8 mouse cellular contexts compared by ENCODE assay signal in the genomic region with DNA sequence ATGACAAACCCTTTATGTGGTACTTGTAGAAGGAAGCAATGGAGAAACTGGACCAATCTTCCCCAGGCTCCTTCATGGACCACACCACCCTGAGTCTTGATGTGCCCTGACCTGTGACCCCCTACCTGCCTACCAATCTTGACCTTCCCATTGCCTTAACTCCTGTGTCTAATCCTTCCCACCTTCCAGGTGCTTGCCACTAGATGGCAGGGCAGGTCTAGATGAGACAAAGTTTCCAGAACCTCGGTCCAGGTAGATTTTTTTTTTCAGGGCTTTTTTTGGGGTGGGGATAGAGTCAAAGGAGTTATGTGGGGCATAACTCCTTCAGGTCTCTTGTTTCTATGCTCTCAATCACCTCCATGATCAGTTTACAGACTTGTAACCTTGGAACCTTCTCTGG. TPM values are rescaled to one million over a fixed set of nuclear protein-coding genes. Genes with fewer than 3 reads are reported as not detected.
DNase-seq lines count a peak whose midpoint lies in the region; ATAC-seq lines count a peak whose summit lies in the region.

No protein-coding gene starts in this region.

- no peaks in the 10 kb centered on the region for H3K36me3 ChIP-seq in hindbrain, embryonic 10.5 days
- H3K36me3 ChIP-seq in hindbrain, embryonic 16.5 days (ENCODE audit: control insufficient read depth, insufficient read depth, low read length), result no peaks in the 10 kb centered on the region
- H3K36me3 ChIP-seq in embryonic facial prominence, embryonic 11.5 days (replicated peaks; ENCODE audit: control insufficient read depth, insufficient read depth, low read depth, low read length), result no peaks in the 10 kb centered on the region
- H3K36me3 ChIP-seq in midbrain, embryonic 10.5 days, result no peaks in the 10 kb centered on the region

- no peak overlapping the region for H3K9ac ChIP-seq in hindbrain, embryonic 16.5 days (ENCODE audit: low read depth, low read length)
- no peak overlapping the region for H3K9ac ChIP-seq in embryonic facial prominence, embryonic 11.5 days (replicated peaks; ENCODE audit: low read length)

- H3K27ac ChIP-seq in hindbrain, embryonic 10.5 days, result no peak overlapping the region
- no peak overlapping the region for H3K27ac ChIP-seq in hindbrain, embryonic 16.5 days (ENCODE audit: low read depth, low read length)
- H3K27ac ChIP-seq in embryonic facial prominence, embryonic 11.5 days (replicated peaks; ENCODE audit: low read depth, low read length), result no peak overlapping the region
- no peak overlapping the region for H3K27ac ChIP-seq in midbrain, embryonic 10.5 days (replicated peaks)

- peaks cover 18% of the 10 kb centered on the region; the same call in 1 of the 2 replicates for H3K4me1 ChIP-seq in hindbrain, embryonic 10.5 days (replicated peaks)
- no peaks in the 10 kb centered on the region for H3K4me1 ChIP-seq in hindbrain, embryonic 16.5 days (ENCODE audit: control insufficient read depth, insufficient read depth, low read depth, low read length)
- H3K4me1 ChIP-seq in embryonic facial prominence, embryonic 11.5 days (ENCODE audit: control insufficient read depth, insufficient read depth, low read length), result no peaks in the 10 kb centered on the region
- peaks cover 12% of the 10 kb centered on the region for H3K4me1 ChIP-seq in midbrain, embryonic 10.5 days

- no peak overlapping the region for H3K4me3 ChIP-seq in hindbrain, embryonic 10.5 days
- H3K4me3 ChIP-seq in hindbrain, embryonic 16.5 days (ENCODE audit: low read length), result no peak overlapping the region
- no peak overlapping the region for H3K4me3 ChIP-seq in embryonic facial prominence, embryonic 11.5 days (ENCODE audit: low read depth, low read length)
- H3K4me3 ChIP-seq in midbrain, embryonic 10.5 days, result no peak overlapping the region

- H3K27me3 ChIP-seq in hindbrain, embryonic 10.5 days (ENCODE audit: insufficient read depth, poor library complexity, severe bottlenecking), result no peaks in the 10 kb centered on the region
- H3K27me3 ChIP-seq in hindbrain, embryonic 16.5 days (replicated peaks; ENCODE audit: control insufficient read depth, insufficient read depth, low read length), result no peaks in the 10 kb centered on the region
- no peaks in the 10 kb centered on the region for H3K27me3 ChIP-seq in embryonic facial prominence, embryonic 11.5 days (ENCODE audit: control insufficient read depth, insufficient read depth, low read length)
- H3K27me3 ChIP-seq in midbrain, embryonic 10.5 days (ENCODE audit: low read depth, poor library complexity, severe bottlenecking), result peaks cover 5% of the 10 kb centered on the region; the same call in 1 of the 2 replicates

- DNase-seq in hindbrain, embryonic 10.5 days (ENCODE audit: low spot score), result peak; percentile 16
- peak; percentile 58 to 61 for DNase-seq in B cell, adult 2 months
- peak; percentile 4 for DNase-seq in T-cell, adult 2 months (ENCODE audit: low spot score)
- peak; percentile 51 for DNase-seq in embryonic facial prominence, embryonic 11.5 days (ENCODE audit: low spot score)
- DNase-seq in left cerebral cortex, postnatal 25 days (ENCODE audit: low spot score in 2 of 2), result peak; percentile 33 to 50
- DNase-seq in right cerebral cortex, postnatal 25 days, result peak; percentile 34
- no peak for DNase-seq in midbrain, embryonic 10.5 days (ENCODE audit: low spot score)

- no peak overlapping the region for H3K4me2 ChIP-seq in hindbrain, embryonic 16.5 days (ENCODE audit: low read length)
- H3K4me2 ChIP-seq in embryonic facial prominence, embryonic 11.5 days (ENCODE audit: low read depth, low read length), result no peak overlapping the region

- no peaks in the 10 kb centered on the region for H3K9me3 ChIP-seq in hindbrain, embryonic 10.5 days
- no peaks in the 10 kb centered on the region for H3K9me3 ChIP-seq in hindbrain, embryonic 16.5 days (ENCODE audit: control insufficient read depth, low read length)
- H3K9me3 ChIP-seq in embryonic facial prominence, embryonic 11.5 days (replicated peaks; ENCODE audit: control insufficient read depth, low read length), result no peaks in the 10 kb centered on the region
- H3K9me3 ChIP-seq in midbrain, embryonic 10.5 days (replicated peaks), result no peaks in the 10 kb centered on the region

- intact Hi-C loops in left cerebral cortex, postnatal 25 days (cut with DNase I), result loop anchor here (2.0 to 5.0 kb wide), 3 partner anchors 122 to 496 kb away; no protein-coding TSS in a partner anchor

- ATAC-seq in hindbrain, embryonic 16.5 days, result no peak
- ATAC-seq in embryonic facial prominence, embryonic 11.5 days (replicated peaks; ENCODE audit: insufficient number of reproducible peaks, low FRiP score, low TSS enrichment, low read depth), result no peak

- 34% methylated on average over 1 of the region's 1 CpGs for WGBS in hindbrain, embryonic 10.5 days
- 28% methylated on average over 1 of the region's 1 CpGs for WGBS in hindbrain, embryonic 16.5 days
- WGBS in embryonic facial prominence, embryonic 11.5 days, result 23% methylated on average over 1 of the region's 1 CpGs
- WGBS in midbrain, embryonic 10.5 days, result 40% methylated on average over 1 of the region's 1 CpGs

RNA-seq across cellular contexts. Expression of gene Tra2b, which starts 44.8 kb away (rescaled TPM):
- 398 and 480 TPM in 2 replicates for polyA plus RNA-seq in hindbrain, embryonic 10.5 days (2016; fragmentation: Nextera tagmentation; extraction: Ambion mirVana)
- 222 and 235 TPM in 2 replicates for polyA plus RNA-seq in hindbrain, embryonic 16.5 days (2015; fragmentation: Nextera tagmentation; extraction: Ambion mirVana)
- 516 and 558 TPM in 2 replicates for polyA plus RNA-seq in embryonic facial prominence, embryonic 11.5 days (2014; fragmentation: Nextera tagmentation; extraction: Ambion mirVana)
- total RNA-seq in left cerebral cortex, postnatal 25 days (2021), result 10 to 100 TPM; 67.3 to 78.7 TPM
- 480 and 495 TPM in 2 replicates for polyA plus RNA-seq in midbrain, embryonic 10.5 days (2016; fragmentation: Nextera tagmentation; extraction: Ambion mirVana)
